Mouse (Mus musculus): ENCODE measurements at regions not wholly inside any gene's neighbourhood (a gene's known extent, or its start where the extent isn't known, plus 50 kb on each side); places are given as distances from the start of the nearest gene placed in this dataset.

- no peak for ATAC-seq
- H3K36me3 ChIP-seq (ENCODE audit: control insufficient read depth, insufficient read depth), result no peaks in the 10 kb centered on the region
- no peaks in the 10 kb centered on the region for H3K27me3 ChIP-seq (replicated peaks; ENCODE audit: control insufficient read depth, insufficient read depth, low read length)
- H3K27ac ChIP-seq (ENCODE audit: low read length), result no peak overlapping the region
- no peak overlapping the region for H3K9ac ChIP-seq (replicated peaks; ENCODE audit: low read depth, low read length)
- H3K4me1 ChIP-seq (replicated peaks; ENCODE audit: control insufficient read depth, insufficient read depth, low read length), result no peaks in the 10 kb centered on the region
- WGBS, result 55% methylated on average over 1 of the region's 1 CpGs
- H3K4me3 ChIP-seq (replicated peaks; ENCODE audit: low read length), result no peak overlapping the region
- H3K9me3 ChIP-seq (ENCODE audit: control insufficient read depth, low read length), result no peaks in the 10 kb centered on the region
- H3K4me2 ChIP-seq (ENCODE audit: low read length), result no peak overlapping the region
Observed at GRCm38 (mm10) chr6:11647651-11648050, 259.6 kb downstream of the Ndufa4 start.

DNA sequence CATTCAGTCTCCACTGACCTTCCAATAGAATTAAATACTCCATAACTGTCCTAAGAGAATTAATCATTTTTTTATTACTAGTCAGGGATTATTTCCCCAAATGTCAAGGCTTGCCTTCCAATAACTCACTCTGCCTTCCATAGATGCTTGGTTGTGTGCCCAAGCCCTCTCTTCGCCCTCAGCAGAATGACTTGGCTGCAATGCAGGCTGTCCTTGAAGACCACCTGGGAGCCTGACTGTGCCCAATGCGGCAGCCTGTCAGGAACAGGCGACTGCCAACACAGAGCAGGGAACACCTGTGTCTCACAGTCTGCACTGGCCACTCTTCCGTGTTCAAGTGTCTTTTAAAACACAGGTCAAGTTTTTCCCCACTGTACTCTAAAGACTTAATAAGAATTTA is 294.0 kb downstream of the Ndufa4 start:
- H3K4me2 ChIP-seq (ENCODE audit: low read length), result no peak overlapping the region
- no peaks in the 10 kb centered on the region for H3K4me1 ChIP-seq (replicated peaks; ENCODE audit: control insufficient read depth, insufficient read depth, low read length)
- no peak overlapping the region for H3K4me3 ChIP-seq (replicated peaks; ENCODE audit: low read length)
- no peak for ATAC-seq
- H3K27me3 ChIP-seq (replicated peaks; ENCODE audit: control insufficient read depth, insufficient read depth, low read length), result no peaks in the 10 kb centered on the region
- 63% methylated on average over 4 of the region's 4 CpGs for WGBS
- no peak overlapping the region for H3K9ac ChIP-seq (replicated peaks; ENCODE audit: low read depth, low read length)
- H3K9me3 ChIP-seq (ENCODE audit: control insufficient read depth, low read length), result no peaks in the 10 kb centered on the region
- H3K36me3 ChIP-seq (ENCODE audit: control insufficient read depth, insufficient read depth), result no peaks in the 10 kb centered on the region
- H3K27ac ChIP-seq (ENCODE audit: low read length), result no peak overlapping the region

- no peaks in the 10 kb centered on the region for H3K27me3 ChIP-seq (replicated peaks; ENCODE audit: control insufficient read depth, insufficient read depth, low read length)
- no peak for ATAC-seq
- H3K9me3 ChIP-seq (ENCODE audit: control insufficient read depth, low read length), result no peaks in the 10 kb centered on the region
Observed at GRCm38 (mm10) chr6:11608214-11608613, 299.1 kb downstream of the Ndufa4 start.

GRCm38 (mm10) chr6:11607696-11608095 is 299.6 kb downstream of the Ndufa4 start:
- ATAC-seq, result no peak
- no peak overlapping the region for H3K4me3 ChIP-seq (replicated peaks; ENCODE audit: low read length)

More at GRCm38 (mm10) chr6:11608214-11608613, 299.1 kb downstream of the Ndufa4 start:
- Histone ChIP-seq H3K4me1 (replicated peaks; ENCODE audit: control insufficient read depth, insufficient read depth, low read length) (no peaks in the 10 kb centered on the region), H3K36me3 (ENCODE audit: control insufficient read depth, insufficient read depth) (no peaks in the 10 kb centered on the region), H3K4me2 (ENCODE audit: low read length) (no peak overlapping the region), H3K9ac (replicated peaks; ENCODE audit: low read depth, low read length) (no peak overlapping the region), H3K27ac (ENCODE audit: low read length) (no peak overlapping the region), H3K4me3 (replicated peaks; ENCODE audit: low read length) (no peak overlapping the region)

DNA sequence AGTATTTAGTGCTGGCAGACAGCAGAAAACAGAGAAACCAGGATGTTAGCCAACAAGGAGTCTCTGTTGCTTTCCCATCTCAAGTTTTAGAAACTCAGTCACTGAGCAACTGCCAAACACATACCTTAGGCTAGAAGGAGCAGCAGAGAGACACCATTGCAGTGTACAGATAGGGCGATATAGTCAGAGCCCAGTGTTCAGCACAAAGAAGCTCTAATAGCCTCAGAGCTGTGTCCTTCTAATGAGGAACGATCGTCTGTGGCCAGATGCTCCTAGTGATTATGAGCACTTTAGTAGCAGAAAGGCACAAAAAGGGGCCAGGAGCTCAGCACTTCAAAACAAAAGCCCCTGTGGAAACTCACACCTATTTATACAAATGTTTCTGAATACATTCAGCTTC is 301.2 kb downstream of the Ndufa4 start:
- H3K4me3 ChIP-seq (replicated peaks; ENCODE audit: low read length), result no peak overlapping the region
- H3K9me3 ChIP-seq (ENCODE audit: control insufficient read depth, low read length), result no peaks in the 10 kb centered on the region
- no peak overlapping the region for H3K4me2 ChIP-seq (ENCODE audit: low read length)
- H3K9ac ChIP-seq (replicated peaks; ENCODE audit: low read depth, low read length), result no peak overlapping the region
- no peak overlapping the region for H3K27ac ChIP-seq (ENCODE audit: low read length)
- H3K36me3 ChIP-seq (ENCODE audit: control insufficient read depth, insufficient read depth), result no peaks in the 10 kb centered on the region
- no peak for ATAC-seq
- WGBS, result 36% methylated on average over 3 of the region's 3 CpGs
- H3K27me3 ChIP-seq (replicated peaks; ENCODE audit: control insufficient read depth, insufficient read depth, low read length), result no peaks in the 10 kb centered on the region
- no peaks in the 10 kb centered on the region for H3K4me1 ChIP-seq (replicated peaks; ENCODE audit: control insufficient read depth, insufficient read depth, low read length)

More at GRCm38 (mm10) chr6:11607696-11608095, 299.6 kb downstream of the Ndufa4 start:
- no peak overlapping the region for H3K9ac ChIP-seq (replicated peaks; ENCODE audit: low read depth, low read length)
- no peaks in the 10 kb centered on the region for H3K4me1 ChIP-seq (replicated peaks; ENCODE audit: control insufficient read depth, insufficient read depth, low read length)
- H3K36me3 ChIP-seq (ENCODE audit: control insufficient read depth, insufficient read depth), result no peaks in the 10 kb centered on the region
- H3K4me2 ChIP-seq (ENCODE audit: low read length), result no peak overlapping the region
- no peaks in the 10 kb centered on the region for H3K27me3 ChIP-seq (replicated peaks; ENCODE audit: control insufficient read depth, insufficient read depth, low read length)
- H3K9me3 ChIP-seq (ENCODE audit: control insufficient read depth, low read length), result no peaks in the 10 kb centered on the region
- 73% methylated on average over 2 of the region's 2 CpGs for WGBS
- no peak overlapping the region for H3K27ac ChIP-seq (ENCODE audit: low read length)

GRCm38 (mm10) chr6:11605526-11605925 is 301.8 kb downstream of the Ndufa4 start:
- ATAC-seq, result no peak
- H3K9me3 ChIP-seq (ENCODE audit: control insufficient read depth, low read length), result no peaks in the 10 kb centered on the region
- no peaks in the 10 kb centered on the region for H3K36me3 ChIP-seq (ENCODE audit: control insufficient read depth, insufficient read depth)
- H3K27me3 ChIP-seq (replicated peaks; ENCODE audit: control insufficient read depth, insufficient read depth, low read length), result no peaks in the 10 kb centered on the region
- no peaks in the 10 kb centered on the region for H3K4me1 ChIP-seq (replicated peaks; ENCODE audit: control insufficient read depth, insufficient read depth, low read length)
- H3K4me3 ChIP-seq (replicated peaks; ENCODE audit: low read length), result no peak overlapping the region
- 76% methylated on average over 4 of the region's 4 CpGs for WGBS
- no peak overlapping the region for H3K27ac ChIP-seq (ENCODE audit: low read length)
- H3K4me2 ChIP-seq (ENCODE audit: low read length), result no peak overlapping the region
- no peak overlapping the region for H3K9ac ChIP-seq (replicated peaks; ENCODE audit: low read depth, low read length)

DNA sequence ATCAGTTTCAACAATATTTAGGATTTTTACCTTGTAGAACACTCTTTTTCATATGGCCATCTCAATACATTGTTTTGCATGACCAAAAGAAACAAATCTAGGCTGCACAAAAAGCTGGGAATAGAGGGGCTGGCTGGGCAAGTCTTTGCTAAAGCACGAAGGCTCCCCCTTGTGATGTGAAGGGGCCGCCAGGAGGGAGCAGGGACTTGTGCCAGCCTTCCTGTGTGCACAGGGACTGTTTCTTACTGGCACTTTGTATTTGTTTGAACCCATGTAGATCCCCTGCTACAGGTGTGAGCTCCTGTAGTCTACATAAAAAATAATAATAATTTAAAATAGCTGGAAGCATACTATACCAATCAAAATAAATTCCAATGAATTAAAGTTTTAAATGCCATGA is 312.4 kb downstream of the Ndufa4 start:
- no peak for ATAC-seq
- WGBS, result 27% methylated on average over 2 of the region's 2 CpGs
- Histone ChIP-seq H3K27me3 (replicated peaks; ENCODE audit: control insufficient read depth, insufficient read depth, low read length) (no peaks in the 10 kb centered on the region), H3K36me3 (ENCODE audit: control insufficient read depth, insufficient read depth) (no peaks in the 10 kb centered on the region), H3K9ac (replicated peaks; ENCODE audit: low read depth, low read length) (no peak overlapping the region), H3K4me1 (replicated peaks; ENCODE audit: control insufficient read depth, insufficient read depth, low read length) (peaks cover 5% of the 10 kb centered on the region; the same call in 1 of the 2 replicates), H3K4me2 (ENCODE audit: low read length) (no peak overlapping the region), H3K9me3 (ENCODE audit: control insufficient read depth, low read length) (no peaks in the 10 kb centered on the region), H3K4me3 (replicated peaks; ENCODE audit: low read length) (no peak overlapping the region), H3K27ac (ENCODE audit: low read length) (no peak overlapping the region)

DNA sequence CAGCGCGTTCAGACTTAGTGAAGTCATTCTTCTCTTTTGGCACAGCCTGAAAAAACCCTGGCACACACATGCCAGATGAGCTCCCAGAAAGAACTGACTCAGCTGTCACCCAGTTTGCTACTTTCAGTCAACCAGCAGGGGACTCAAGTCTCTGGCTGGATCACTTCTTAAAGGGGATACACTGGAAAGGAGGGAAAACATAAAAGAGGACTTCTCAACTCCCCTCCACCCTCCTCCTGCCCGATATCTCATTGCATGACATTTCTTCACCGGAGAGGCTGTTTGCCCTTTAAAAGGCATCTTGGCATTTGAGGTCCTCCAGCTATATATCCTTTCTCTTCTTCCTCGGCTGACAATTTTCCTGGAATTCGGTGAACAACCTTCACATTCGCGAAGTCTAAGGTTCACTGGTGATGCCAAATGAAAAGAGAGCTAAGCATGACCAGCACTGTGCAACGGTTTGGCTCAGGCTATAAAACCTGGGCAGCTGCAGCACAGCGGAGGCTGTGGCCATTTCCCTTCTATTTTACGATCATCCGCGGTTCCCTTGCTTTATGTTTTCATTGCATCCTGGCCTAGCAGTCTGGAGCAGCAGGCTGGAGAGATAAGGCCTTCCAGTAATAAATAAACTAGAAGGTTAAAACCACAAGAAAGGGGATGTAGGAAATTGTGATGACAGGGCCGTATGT is 313.6 kb downstream of the Ndufa4 start:
- H3K4me2 ChIP-seq (ENCODE audit: low read length), result no peak overlapping the region
- H3K27ac ChIP-seq (ENCODE audit: low read length), result no peak overlapping the region
- no peaks in the 10 kb centered on the region for H3K36me3 ChIP-seq (ENCODE audit: control insufficient read depth, insufficient read depth)
- no peaks in the 10 kb centered on the region for H3K27me3 ChIP-seq (replicated peaks; ENCODE audit: control insufficient read depth, insufficient read depth, low read length)
- WGBS, result 73% methylated on average over 14 of the region's 14 CpGs
- H3K4me3 ChIP-seq (replicated peaks; ENCODE audit: low read length), result no peak overlapping the region
- peak; percentile 83 for ATAC-seq
- no peaks in the 10 kb centered on the region for H3K9me3 ChIP-seq (ENCODE audit: control insufficient read depth, low read length)
- H3K9ac ChIP-seq (replicated peaks; ENCODE audit: low read depth, low read length), result no peak overlapping the region
- peaks cover 5% of the 10 kb centered on the region; the same call in 1 of the 2 replicates for H3K4me1 ChIP-seq (replicated peaks; ENCODE audit: control insufficient read depth, insufficient read depth, low read length)

DNA sequence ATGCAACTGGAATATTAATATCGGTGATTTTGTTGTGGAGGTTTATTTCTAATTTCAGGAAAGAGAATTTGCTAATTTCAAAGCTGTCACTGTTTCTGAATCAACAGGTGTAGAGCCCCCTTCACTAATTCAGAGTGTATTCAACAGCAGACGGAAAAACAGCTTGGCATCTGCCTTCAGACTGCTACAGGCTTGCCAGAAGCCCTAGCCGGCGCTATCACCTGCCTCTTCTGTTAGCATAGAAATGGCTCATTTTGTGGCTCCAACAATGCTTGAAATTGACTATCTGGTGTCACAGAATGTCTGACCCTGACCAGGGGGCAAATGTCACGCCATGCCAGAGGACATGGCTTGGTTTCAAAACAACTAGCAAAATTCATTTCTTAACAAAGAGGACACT is 331.2 kb downstream of the Ndufa4 start:
- Histone ChIP-seq H3K27ac (ENCODE audit: low read length) (no peak overlapping the region), H3K36me3 (ENCODE audit: control insufficient read depth, insufficient read depth) (no peaks in the 10 kb centered on the region), H3K4me1 (replicated peaks; ENCODE audit: control insufficient read depth, insufficient read depth, low read length) (no peaks in the 10 kb centered on the region), H3K9ac (replicated peaks; ENCODE audit: low read depth, low read length) (no peak overlapping the region), H3K4me2 (ENCODE audit: low read length) (no peak overlapping the region), H3K9me3 (ENCODE audit: control insufficient read depth, low read length) (no peaks in the 10 kb centered on the region), H3K4me3 (replicated peaks; ENCODE audit: low read length) (no peak overlapping the region), H3K27me3 (replicated peaks; ENCODE audit: control insufficient read depth, insufficient read depth, low read length) (no peaks in the 10 kb centered on the region)
- ATAC-seq, result no peak
- whole genome bisulfite sequencing, result 83% methylated on average over 5 of the region's 5 CpGs

DNA sequence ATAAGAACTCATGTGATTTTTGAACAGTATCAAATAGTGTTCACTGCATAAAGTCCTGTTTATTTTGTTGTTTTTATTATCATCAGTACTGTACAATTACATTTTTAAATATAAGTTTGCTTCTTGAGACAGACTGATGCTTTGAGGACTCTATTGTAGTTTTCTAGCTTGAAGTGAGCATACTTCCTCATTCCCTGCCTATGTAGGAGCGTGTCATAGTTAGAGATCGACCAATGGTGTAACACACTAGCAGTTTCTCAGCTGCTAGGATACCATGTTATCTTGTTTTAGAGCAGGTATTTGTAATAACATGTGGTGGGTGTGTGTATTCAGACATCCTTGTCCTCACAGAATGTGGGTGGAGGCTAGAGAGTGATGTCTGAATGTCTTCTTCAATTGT is 342.1 kb downstream of the Ndufa4 start:
- no peaks in the 10 kb centered on the region for H3K4me1 ChIP-seq (replicated peaks; ENCODE audit: control insufficient read depth, insufficient read depth, low read length)
- H3K27ac ChIP-seq (ENCODE audit: low read length), result no peak overlapping the region
- no peak overlapping the region for H3K4me3 ChIP-seq (replicated peaks; ENCODE audit: low read length)
- no peak overlapping the region for H3K9ac ChIP-seq (replicated peaks; ENCODE audit: low read depth, low read length)
- H3K36me3 ChIP-seq (ENCODE audit: control insufficient read depth, insufficient read depth), result no peaks in the 10 kb centered on the region
- H3K27me3 ChIP-seq (replicated peaks; ENCODE audit: control insufficient read depth, insufficient read depth, low read length), result no peaks in the 10 kb centered on the region
- no peak overlapping the region for H3K4me2 ChIP-seq (ENCODE audit: low read length)
- 95% methylated on average over 2 of the region's 2 CpGs for WGBS
- no peaks in the 10 kb centered on the region for H3K9me3 ChIP-seq (ENCODE audit: control insufficient read depth, low read length)
- ATAC-seq, result no peak

Data from forebrain, embryonic 16.5 days (tissue).